Mouse (Mus musculus) cerebellum, adult 2 months (tissue): Measurements from ENCODE around the gene Gng7.

Source experiments
- CTCF ChIP-seq: fragments of 200-500 bp; IDR thresholded peaks from 2 replicates; pipeline ENCODE4 v1.5.1; 2011; ENCODE audit warnings: low read depth, mild to moderate bottlenecking, control low read depth, low read length, moderate library complexity, borderline replicate concordance; ENCODE audit not compliant: insufficient read depth
- POLR2A ChIP-seq: fragments of 200-500 bp; IDR thresholded peaks from 2 replicates; pipeline ENCODE4 v1.6.1; 2011; ENCODE audit warnings: low read length, control low read depth, borderline replicate concordance; ENCODE audit not compliant: insufficient read depth

DNA sequence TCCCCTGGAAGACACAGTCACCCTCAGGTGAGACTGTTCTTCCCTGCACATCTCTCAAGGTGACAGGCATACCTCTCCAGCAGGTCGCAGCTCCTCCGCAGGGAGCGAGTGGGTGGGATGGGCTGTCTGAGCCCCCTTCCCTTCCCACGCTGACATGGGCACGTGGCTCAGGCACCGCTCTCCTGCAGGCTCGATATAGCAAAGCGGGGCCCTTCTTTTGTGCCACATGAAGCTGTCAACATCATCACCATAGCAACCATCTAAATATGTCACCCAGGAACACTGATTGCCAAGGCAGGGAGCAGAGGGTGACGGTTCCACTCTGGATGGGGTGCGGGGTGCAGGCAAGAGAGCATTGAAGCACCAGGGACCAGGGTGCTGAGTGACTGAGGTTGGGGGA lies 13.6 kb downstream of the Gng7 start:
- no peak for TF ChIP-seq POLR2A
- TF ChIP-seq CTCF: no peak
